Mouse (Mus musculus): ENCODE data around the gene Prkag3.

DNA sequence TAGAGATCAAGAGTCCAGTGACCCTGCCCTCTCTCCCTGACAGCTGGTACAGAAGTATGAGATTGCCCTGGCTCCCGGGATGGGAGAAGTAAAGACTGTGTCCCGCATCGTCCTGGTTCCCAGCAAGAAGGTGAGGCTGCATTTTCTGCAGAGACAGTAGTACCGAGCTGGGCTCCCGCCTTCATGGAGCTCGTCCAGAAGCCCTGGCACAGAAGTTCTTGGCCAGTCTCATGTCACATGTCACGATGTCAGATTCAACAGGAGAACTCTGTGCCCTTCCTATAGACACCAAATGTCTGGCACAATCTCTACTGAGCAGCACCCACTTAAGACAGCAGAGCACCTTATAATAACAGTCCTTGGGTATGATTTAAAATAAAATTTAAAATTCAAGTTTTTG is 11.5 kb downstream of the Prkag3 start:
- no peak for TF ChIP-seq CTCF (IDR thresholded peaks at IDR 0.05; ENCODE audit: control insufficient read depth, insufficient read depth, insufficient replicate concordance, low read depth, low read length)
- no peak for TF ChIP-seq POLR2A (IDR thresholded peaks at IDR 0.05; ENCODE audit: control insufficient read depth, low read depth, low read length)

Measured in testis, adult 2 months (tissue).